Mouse (Mus musculus): ENCODE data around the gene Nfatc2. TPM values are rescaled to one million over a fixed set of nuclear protein-coding genes. Genes with fewer than 3 reads are reported as not detected.

Gene Nfatc2
- polyA plus RNA-seq, 1 experiment from 2014 or later: 2.5 TPM

DNA sequence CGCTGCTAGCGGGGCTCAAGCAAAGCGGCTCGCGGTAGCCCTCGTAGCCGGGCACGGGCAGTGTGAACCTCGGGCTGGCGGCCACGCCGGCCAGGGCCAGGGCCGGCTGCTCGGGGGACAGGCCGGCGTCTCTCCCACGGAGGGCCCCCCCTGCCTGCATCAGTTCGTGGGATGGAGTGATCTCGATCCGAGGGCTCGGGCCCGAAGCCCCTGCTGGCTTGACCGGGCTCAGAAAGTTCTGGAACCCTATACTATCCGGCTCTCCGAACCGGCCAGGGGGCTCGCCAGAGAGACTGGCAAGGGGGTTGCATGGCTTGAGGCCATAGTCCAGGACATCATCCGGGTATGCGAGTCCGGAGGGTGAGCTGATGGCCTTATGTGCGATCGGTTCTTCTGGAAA, 30.2 kb downstream of the Nfatc2 start:
- Histone ChIP-seq H3K4me3 (replicated peaks) (no peak overlapping the region), H3K36me3 (peaks cover 13% of the 10 kb centered on the region; the same call in 1 of the 2 replicates), H3K4me1 (peaks cover 19% of the 10 kb centered on the region), H3K27ac (no peak overlapping the region), H3K9ac (no peak overlapping the region), H3K9me3 (replicated peaks) (no peaks in the 10 kb centered on the region), H3K4me2 (no peak overlapping the region), H3K27me3 (no peaks in the 10 kb centered on the region)
- 95% methylated on average over 32 of the region's 32 CpGs for WGBS
- no peak for ATAC-seq (replicated peaks; ENCODE audit: low FRiP score)

DNA sequence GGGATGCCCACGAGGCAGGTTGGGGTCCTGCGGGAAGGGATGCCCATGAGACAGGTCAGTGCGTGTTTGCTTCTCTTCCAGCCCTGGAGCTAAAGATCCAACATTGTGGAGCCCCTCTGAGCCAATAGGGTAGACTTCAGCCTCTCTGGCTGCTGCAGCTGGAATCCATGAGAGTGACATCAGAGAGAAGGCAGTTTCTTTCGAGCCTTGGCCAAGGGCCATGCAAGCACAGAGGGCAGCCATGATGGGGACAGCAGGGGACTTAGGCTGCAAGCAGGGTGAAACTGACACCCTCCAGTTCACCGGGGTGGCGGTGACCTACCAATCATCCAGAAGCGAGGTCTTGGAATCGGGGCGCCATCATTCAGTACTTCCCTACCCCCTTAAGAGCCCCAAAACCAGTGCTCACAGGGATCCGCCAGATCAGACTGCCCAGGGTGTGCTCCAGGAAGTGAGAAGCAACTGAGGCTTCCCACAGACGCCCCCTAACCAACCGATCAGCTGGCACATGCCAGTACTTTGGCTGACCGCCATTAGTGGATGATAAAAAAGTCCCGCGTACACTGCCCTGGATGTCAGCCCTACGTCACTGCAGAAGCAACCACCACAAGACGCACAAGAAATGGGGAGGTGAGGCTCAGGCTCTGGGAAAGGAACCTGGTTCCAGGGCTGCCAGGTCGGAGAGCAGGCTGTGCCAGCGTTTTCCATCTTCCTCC, 35.8 kb downstream of the Nfatc2 start:
- WGBS: 81% methylated on average over 19 of the region's 19 CpGs

DNA sequence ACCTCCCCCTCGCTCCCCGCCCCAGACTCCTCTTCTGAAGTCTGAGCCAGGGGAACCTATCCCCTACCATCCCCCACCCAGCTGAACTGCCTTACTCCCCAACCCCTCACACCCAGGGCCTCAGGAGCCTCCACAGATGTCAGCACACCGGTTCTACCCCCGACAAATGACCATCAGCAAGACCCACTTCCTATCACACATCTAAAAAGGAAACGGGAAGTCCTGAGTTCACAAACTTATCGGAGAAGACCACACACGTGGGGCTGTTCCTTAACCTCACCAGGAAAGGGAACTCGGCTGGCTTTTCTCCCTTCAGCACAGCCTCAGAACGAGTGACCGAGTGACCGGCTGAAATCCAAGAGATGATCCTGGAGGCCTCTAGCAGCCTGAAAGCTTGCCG, 38.3 kb downstream of the Nfatc2 start:
- H3K9me3 ChIP-seq (replicated peaks): no peaks in the 10 kb centered on the region
- WGBS: 17% methylated on average over 12 of the region's 12 CpGs
- peaks cover 5% of the 10 kb centered on the region; the same call in 1 of the 2 replicates for H3K36me3 ChIP-seq
- H3K4me1 ChIP-seq: peaks cover 22% of the 10 kb centered on the region
- no peak overlapping the region for H3K4me3 ChIP-seq (replicated peaks)
- H3K4me2 ChIP-seq: no peak overlapping the region
- H3K27me3 ChIP-seq: peaks cover 17% of the 10 kb centered on the region; the same call in 1 of the 2 replicates
- no peak for ATAC-seq (replicated peaks; ENCODE audit: low FRiP score)
- H3K27ac ChIP-seq: no peak overlapping the region
- no peak overlapping the region for H3K9ac ChIP-seq

More for the DNA sequence above, 35.8 kb downstream of the Nfatc2 start:
- H3K9ac ChIP-seq: no peak overlapping the region
- no peaks in the 10 kb centered on the region for H3K9me3 ChIP-seq (replicated peaks)
- H3K27ac ChIP-seq: no peak overlapping the region
- H3K4me3 ChIP-seq (replicated peaks): no peak overlapping the region
- ATAC-seq (replicated peaks; ENCODE audit: low FRiP score): no peak
- H3K4me2 ChIP-seq: no peak overlapping the region
- H3K36me3 ChIP-seq: peaks cover 11% of the 10 kb centered on the region; the same call in 1 of the 2 replicates
- peaks cover 22% of the 10 kb centered on the region for H3K4me1 ChIP-seq
- H3K27me3 ChIP-seq: peaks cover 12% of the 10 kb centered on the region; the same call in 1 of the 2 replicates

DNA sequence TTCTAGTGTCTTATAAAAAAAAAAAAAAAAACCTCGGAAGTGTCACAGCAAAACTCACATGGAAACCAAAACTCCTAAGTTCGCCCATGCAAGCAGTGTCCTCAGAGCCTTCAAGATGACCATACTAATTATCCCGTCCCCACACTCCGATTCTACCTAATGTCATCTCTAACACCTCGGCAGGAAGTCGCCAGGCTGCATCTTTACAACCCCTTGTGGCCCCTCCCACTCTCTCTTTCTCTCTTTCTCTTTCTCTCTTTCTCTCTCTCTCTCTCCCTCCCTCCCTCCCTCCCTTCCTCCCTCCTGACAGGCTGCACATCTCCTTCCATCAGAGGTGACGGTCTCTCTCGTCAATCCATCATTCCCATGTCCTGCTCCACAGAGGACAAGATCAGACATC, 44.4 kb downstream of the Nfatc2 start:
- H3K36me3 ChIP-seq: no peaks in the 10 kb centered on the region
- H3K9me3 ChIP-seq (replicated peaks): no peaks in the 10 kb centered on the region
- 30% methylated on average over 8 of the region's 8 CpGs for WGBS
- H3K4me1 ChIP-seq: peaks cover 52% of the 10 kb centered on the region
- no peak for ATAC-seq (replicated peaks; ENCODE audit: low FRiP score)
- H3K9ac ChIP-seq: no peak overlapping the region
- no peak overlapping the region for H3K4me3 ChIP-seq (replicated peaks)
- H3K27me3 ChIP-seq: peaks cover 29% of the 10 kb centered on the region
- no peak overlapping the region for H3K4me2 ChIP-seq
- no peak overlapping the region for H3K27ac ChIP-seq

DNA sequence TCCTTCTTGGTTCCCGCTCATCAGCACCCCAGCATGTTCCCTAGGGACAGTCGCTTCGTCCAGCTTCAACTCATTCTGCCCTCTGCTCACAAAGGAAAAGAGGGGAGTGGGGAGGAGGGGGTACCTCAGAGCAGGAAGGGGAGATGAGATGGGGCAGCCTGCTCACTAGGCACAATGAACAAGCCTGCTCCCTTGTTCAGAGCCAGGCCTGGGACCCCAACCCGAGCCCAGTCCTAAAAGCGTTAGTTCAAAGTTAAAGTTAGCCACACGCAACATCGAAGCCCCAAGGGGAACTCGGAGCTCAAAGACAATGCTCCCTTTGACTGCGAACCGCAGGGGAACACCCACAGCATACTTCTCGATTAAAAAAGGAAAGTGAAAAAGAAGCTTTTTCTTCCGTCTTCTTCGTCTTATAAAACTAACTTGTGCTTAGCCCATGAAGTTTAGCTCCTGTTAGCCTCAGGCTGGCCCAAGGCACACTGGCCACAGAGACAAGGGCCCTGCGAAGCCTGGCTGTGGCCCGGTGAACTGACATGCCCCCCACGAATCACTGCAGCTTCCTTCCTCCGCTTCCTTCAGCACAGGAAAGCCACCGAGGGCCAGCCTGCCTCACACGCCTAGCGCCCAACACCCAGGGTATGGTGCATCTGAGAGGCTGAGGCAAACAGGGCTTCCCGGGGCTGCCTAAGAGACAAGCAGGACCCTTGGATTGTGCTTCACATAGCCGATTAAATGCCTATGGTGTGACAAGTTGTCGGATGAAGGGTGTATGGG, 45.4 kb downstream of the Nfatc2 start:
- Histone ChIP-seq H3K27ac (peak overlapping the region; percentile 11; the same call in 1 of the 2 replicates), H3K36me3 (no peaks in the 10 kb centered on the region), H3K27me3 (peaks cover 33% of the 10 kb centered on the region), H3K4me3 (replicated peaks) (no peak overlapping the region), H3K4me2 (no peak overlapping the region), H3K9me3 (replicated peaks) (no peaks in the 10 kb centered on the region), H3K9ac (no peak overlapping the region), H3K4me1 (peaks cover 54% of the 10 kb centered on the region)
- 46% methylated on average over 23 of the region's 23 CpGs for WGBS
- no peak for ATAC-seq (replicated peaks; ENCODE audit: low FRiP score)

DNA sequence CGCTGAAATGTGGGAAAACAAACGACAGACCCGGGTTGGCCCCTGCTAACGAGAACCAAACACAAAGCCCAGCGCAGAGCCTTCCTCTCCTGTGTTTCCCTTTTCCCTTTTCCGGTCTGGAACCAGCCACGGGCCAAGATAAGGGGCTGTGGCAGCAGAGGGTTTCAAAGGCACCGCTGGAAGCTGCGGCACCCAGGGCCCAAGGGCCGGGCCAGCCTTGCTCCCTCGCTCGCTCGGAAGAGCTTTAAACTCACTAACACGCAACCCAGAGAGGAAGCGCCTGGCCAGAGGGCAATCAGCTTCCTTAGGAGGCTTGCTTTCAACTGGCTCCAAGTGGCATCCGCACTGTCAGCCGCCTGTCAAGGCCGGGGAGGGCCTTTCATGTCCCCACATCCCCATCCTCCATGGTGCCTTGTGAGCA, 47.9 kb downstream of the Nfatc2 start:
- Histone ChIP-seq H3K9ac (no peak overlapping the region), H3K4me1 (peaks cover 69% of the 10 kb centered on the region), H3K36me3 (no peaks in the 10 kb centered on the region), H3K27me3 (peaks cover 31% of the 10 kb centered on the region), H3K9me3 (replicated peaks) (no peaks in the 10 kb centered on the region), H3K4me2 (peak overlapping the region; percentile 13), H3K27ac (peak overlapping the region; percentile 77), H3K4me3 (replicated peaks) (no peak overlapping the region)
- no peak; the same call in 1 of the 2 replicates for ATAC-seq (replicated peaks; ENCODE audit: low FRiP score)
- WGBS: 20% methylated on average over 18 of the region's 18 CpGs

DNA sequence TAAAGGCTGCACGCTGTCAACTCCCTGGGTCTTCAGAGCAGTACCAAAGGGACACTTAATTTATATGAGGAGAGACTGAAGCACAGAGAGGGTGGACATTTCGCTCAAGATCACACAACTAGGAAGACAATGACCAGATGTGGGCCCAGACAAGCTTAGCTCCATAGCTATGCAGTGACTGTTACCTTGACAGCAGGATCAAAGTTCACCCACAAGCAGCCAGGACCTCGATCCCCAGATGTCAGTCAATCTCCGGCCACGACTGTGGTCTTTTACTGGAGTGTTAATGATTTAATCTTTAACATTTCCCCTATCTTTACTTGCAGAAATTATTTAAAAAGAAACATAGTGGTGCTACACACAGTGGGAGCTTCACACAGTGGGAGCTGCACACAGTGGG, 49.1 kb downstream of the Nfatc2 start:
- H3K4me1 ChIP-seq: peaks cover 79% of the 10 kb centered on the region

DNA sequence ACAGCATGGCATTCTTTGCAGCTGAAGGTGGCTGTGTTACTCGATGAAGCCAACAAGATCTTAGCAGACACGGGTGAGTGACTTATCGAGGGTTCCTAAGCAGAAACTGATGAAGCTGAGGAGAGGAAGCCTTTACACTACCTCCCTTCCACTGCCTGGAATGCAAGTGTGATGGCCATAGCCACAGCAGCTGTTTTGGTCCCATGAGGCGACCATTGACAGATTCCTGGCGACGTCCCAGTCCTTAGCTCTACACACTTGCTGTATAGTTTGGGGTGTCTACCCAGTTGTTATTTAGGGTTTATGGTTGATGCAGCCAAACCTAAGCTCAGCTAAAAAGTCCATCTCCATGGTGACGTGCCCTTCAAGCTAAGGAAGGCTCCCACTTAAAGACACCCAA, 50.2 kb downstream of the Nfatc2 start:
- Histone ChIP-seq H3K27ac (no peak overlapping the region), H3K4me3 (replicated peaks) (no peak overlapping the region), H3K36me3 (no peaks in the 10 kb centered on the region), H3K4me2 (no peak overlapping the region), H3K9ac (no peak overlapping the region), H3K4me1 (peaks cover 76% of the 10 kb centered on the region), H3K9me3 (replicated peaks) (no peaks in the 10 kb centered on the region), H3K27me3 (peaks cover 22% of the 10 kb centered on the region)
- no peak for ATAC-seq (replicated peaks; ENCODE audit: low FRiP score)
- 90% methylated on average over 7 of the region's 7 CpGs for WGBS

More for the DNA sequence above, 49.1 kb downstream of the Nfatc2 start:
- H3K4me2 ChIP-seq: peak overlapping the region; percentile 17; the same call in 1 of the 2 replicates
- 26% methylated on average over 5 of the region's 5 CpGs for WGBS
- no peak overlapping the region for H3K9ac ChIP-seq
- ATAC-seq (replicated peaks; ENCODE audit: low FRiP score): peak; percentile 31; the same call in 1 of the 2 replicates
- H3K9me3 ChIP-seq (replicated peaks): no peaks in the 10 kb centered on the region
- H3K36me3 ChIP-seq: no peaks in the 10 kb centered on the region
- H3K27ac ChIP-seq: peak overlapping the region; percentile 77
- H3K4me3 ChIP-seq (replicated peaks): no peak overlapping the region
- peaks cover 23% of the 10 kb centered on the region for H3K27me3 ChIP-seq

DNA sequence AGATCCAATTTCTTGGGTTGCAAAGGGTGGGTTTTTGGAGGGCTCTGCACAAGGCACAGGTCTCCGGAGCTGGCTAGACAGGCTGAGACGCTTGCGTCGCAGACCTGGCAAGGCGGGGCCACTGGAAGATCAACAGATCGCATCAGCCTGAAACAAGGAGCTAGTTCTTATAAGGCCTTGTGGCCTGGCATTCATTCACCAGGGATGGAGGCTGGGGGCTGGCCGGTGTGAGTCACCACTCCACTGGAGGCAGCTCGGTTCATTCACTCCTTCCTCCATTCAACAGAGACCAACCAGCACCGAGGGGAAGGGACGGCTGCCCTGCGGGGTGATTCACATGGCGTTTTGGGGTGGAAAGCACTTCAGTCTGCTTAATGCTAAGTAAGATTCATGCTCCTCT, 52.1 kb downstream of the Nfatc2 start:
- no peak overlapping the region for H3K9ac ChIP-seq
- H3K27me3 ChIP-seq: peaks cover 15% of the 10 kb centered on the region
- H3K27ac ChIP-seq: no peak overlapping the region
- peaks cover 68% of the 10 kb centered on the region for H3K4me1 ChIP-seq
- peak; percentile 49 for ATAC-seq (replicated peaks; ENCODE audit: low FRiP score)
- no peaks in the 10 kb centered on the region for H3K36me3 ChIP-seq
- H3K4me3 ChIP-seq (replicated peaks): no peak overlapping the region
- H3K4me2 ChIP-seq: no peak overlapping the region
- 55% methylated on average over 12 of the region's 12 CpGs for WGBS
- no peaks in the 10 kb centered on the region for H3K9me3 ChIP-seq (replicated peaks)

DNA sequence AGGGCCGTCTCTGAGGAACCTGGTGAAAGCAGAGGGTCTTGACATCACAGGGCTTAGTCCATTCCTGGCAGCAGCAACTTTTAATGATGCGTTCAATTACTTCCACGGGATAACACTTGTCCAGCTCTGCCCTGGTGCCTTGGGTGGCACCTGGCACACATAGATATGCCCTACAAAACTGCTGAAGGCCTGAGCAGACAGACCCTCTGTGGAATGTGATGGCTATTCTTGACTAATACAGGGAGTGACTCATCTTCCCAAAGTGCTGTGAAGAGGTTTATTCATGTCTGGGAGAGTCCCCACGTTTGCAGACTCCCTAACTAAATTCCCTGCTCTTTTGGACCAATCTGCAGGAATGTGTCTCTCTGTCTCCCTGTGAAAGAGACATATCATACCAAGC, 53.4 kb downstream of the Nfatc2 start:
- Histone ChIP-seq H3K4me2 (no peak overlapping the region), H3K4me1 (peaks cover 68% of the 10 kb centered on the region), H3K36me3 (no peaks in the 10 kb centered on the region), H3K4me3 (replicated peaks) (no peak overlapping the region), H3K9me3 (replicated peaks) (no peaks in the 10 kb centered on the region), H3K27me3 (peaks cover 12% of the 10 kb centered on the region; the same call in 1 of the 2 replicates), H3K9ac (no peak overlapping the region), H3K27ac (no peak overlapping the region)
- 57% methylated on average over 4 of the region's 4 CpGs for WGBS
- ATAC-seq (replicated peaks; ENCODE audit: low FRiP score): no peak

DNA sequence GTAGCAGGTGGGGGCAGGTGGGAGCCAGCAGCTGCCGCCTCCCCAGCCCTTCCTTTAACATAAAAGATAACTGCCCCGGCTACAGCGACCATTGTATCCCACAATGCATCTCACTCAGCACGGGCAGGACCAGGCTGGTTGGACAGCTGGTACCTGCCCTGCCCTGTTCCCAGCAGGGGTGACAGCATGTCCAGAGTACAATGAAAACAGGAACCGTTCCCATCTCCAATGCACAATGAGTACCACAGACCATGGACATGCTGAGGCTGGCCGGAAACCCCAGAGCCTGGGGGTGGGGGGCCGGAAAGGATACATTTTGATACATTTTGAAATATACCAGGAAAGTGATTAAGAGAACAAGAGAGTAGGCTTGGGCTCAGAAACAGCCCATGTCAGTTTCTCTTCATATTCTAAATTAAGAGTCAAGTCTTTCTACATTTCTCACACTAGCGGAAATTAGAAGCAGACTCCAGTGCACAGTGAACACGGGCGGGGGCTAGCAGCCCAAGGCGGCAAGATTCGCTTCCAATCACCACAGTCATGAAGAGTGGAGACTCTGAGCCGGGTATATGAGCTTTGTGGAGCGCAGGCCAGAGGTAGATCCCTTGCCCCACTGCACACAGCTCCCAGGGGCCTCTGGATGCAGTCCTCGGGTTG, 55.4 kb downstream of the Nfatc2 start:
- Histone ChIP-seq H3K36me3 (no peaks in the 10 kb centered on the region), H3K9me3 (replicated peaks) (no peaks in the 10 kb centered on the region), H3K27me3 (0 out of 2 replicates have a peak, but pooled peaks cover 8% of the 10 kb centered on the region), H3K4me3 (replicated peaks) (no peak overlapping the region), H3K9ac (no peak overlapping the region), H3K27ac (no peak overlapping the region), H3K4me1 (peaks cover 56% of the 10 kb centered on the region), H3K4me2 (no peak overlapping the region)
- 61% methylated on average over 15 of the region's 15 CpGs for WGBS
- ATAC-seq (replicated peaks; ENCODE audit: low FRiP score): no peak
